Mouse (Mus musculus): ENCODE data around the gene Hist1h2bh. TPM values are rescaled to one million over a fixed set of nuclear protein-coding genes. Genes with fewer than 3 reads are reported as not detected.
"Not testable (repeated sequence)": the region's sequence is repeated elsewhere in the genome, so short reads cannot be mapped to it uniquely, and the experiment has no call there.

Hist1h2bh gene
- 3.9 and 4.2 TPM in 2 replicates for polyA plus RNA-seq (2011; ENCODE audit: insufficient read depth, insufficient read length, low read depth, missing spikeins)

DNA sequence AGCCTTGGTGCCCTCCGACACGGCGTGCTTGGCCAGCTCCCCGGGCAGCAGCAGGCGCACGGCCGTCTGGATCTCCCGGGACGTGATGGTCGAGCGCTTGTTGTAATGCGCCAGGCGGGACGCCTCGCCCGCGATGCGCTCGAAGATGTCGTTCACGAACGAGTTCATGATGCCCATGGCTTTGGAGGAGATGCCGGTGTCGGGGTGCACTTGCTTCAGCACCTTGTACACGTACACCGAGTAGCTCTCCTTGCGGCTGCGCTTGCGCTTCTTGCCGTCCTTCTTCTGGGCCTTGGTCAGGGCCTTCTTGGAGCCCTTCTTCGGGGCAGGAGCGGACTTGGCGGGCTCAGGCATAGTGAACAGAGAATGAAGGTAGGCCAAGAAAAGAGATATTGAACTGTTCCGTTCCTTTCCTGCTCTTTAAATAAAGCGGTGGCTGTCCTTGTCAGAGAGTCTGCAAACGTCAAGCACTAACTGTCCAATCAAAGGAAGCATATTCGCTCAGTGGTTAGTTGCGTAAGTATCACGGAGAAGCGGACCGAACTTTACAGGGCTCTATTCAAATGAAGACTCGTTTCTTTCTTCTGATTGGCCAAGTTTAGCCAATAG lies at the start of gene Hist1h2bh:
Hist1h2bh (minus strand) TSS at position 394 of the 609 bp plus-strand sequence.
- not testable (repeated sequence) for H3K27me3 ChIP-seq (ENCODE audit: control insufficient read depth, insufficient read depth, low read length, poor library complexity, severe bottlenecking); H3K36me3 ChIP-seq (ENCODE audit: control insufficient read depth, insufficient read depth, low read length, poor library complexity, severe bottlenecking); H3K9me3 ChIP-seq (replicated peaks; ENCODE audit: control insufficient read depth, insufficient read depth, low read length, poor library complexity, severe bottlenecking); H3K4me1 ChIP-seq (ENCODE audit: control insufficient read depth, insufficient read depth, low read length)
- Histone ChIP-seq H3K9ac (ENCODE audit: low read depth, poor library complexity, severe bottlenecking) (peak within 1 kb of the TSS; percentile 84), H3K4me3 (ENCODE audit: low read depth, low read length) (peak within 1 kb of the TSS; percentile 88), H3K27ac (ENCODE audit: insufficient read depth, low read length) (peak within 1 kb of the TSS; percentile 75)
- peak; percentile 75 for TF ChIP-seq POLR2A (IDR thresholded peaks at IDR 0.05; ENCODE audit: insufficient read depth, low read length)

DNA sequence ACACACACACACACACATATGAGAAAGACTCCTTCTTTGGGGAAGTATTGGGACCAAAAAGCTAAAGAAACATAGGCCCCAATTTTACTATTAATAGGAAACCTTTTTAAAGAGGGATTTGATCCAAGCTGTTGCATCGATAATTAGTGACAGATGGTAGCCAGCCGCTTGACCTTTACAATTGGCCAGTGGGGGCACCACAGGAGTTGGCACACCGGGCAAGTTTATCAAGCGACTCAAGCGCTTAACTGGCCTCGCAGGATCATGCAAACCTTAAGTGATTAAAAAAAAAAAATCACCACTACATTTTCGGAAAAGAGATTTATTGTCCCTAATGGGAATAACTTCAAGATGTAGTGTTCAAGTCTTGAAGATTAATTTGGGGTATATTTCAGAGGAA lies 49.4 kb upstream of the Hist1h2bh start:
- Histone ChIP-seq H3K4me3 (ENCODE audit: low read depth, low read length) (no peak overlapping the region), H3K9me3 (replicated peaks; ENCODE audit: control insufficient read depth, insufficient read depth, low read length, poor library complexity, severe bottlenecking) (no peaks in the 10 kb centered on the region; the same call in 1 of the 2 replicates), H3K4me1 (ENCODE audit: control insufficient read depth, insufficient read depth, low read length) (peaks cover 6% of the 10 kb centered on the region), H3K27me3 (ENCODE audit: control insufficient read depth, insufficient read depth, low read length, poor library complexity, severe bottlenecking) (no peaks in the 10 kb centered on the region), H3K27ac (ENCODE audit: insufficient read depth, low read length) (peak overlapping the region; percentile 66), H3K9ac (ENCODE audit: low read depth, poor library complexity, severe bottlenecking) (no peak overlapping the region), H3K36me3 (ENCODE audit: control insufficient read depth, insufficient read depth, low read length, poor library complexity, severe bottlenecking) (no peaks in the 10 kb centered on the region)
- no peak for TF ChIP-seq EP300 (IDR thresholded peaks at IDR 0.05; ENCODE audit: insufficient read depth, low read depth, low read length)
- TF ChIP-seq CTCF (IDR thresholded peaks at IDR 0.05; ENCODE audit: low read depth, low read length): no peak
- TF ChIP-seq POLR2A (IDR thresholded peaks at IDR 0.05; ENCODE audit: insufficient read depth, low read length): no peak

DNA sequence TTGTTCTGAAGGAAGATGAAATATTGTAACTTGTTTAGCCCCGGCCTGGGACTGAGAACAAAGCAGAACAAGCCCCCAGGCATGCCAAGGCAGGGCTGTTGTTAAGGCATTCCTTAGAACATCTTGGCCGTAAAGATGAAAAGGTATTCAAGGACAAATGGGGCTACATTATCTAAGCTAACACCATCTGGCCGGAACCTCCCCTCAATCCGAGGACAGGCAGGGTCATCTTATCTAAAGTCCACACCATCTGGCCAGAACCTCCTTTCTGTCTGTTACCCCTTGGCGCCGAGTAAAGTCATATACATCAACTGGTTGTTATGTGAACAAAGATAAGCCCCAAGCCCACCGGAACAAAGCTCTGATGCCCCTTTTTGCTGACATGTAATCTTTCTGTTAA lies 48.7 kb upstream of the Hist1h2bh start:
- not testable (repeated sequence) for H3K9ac ChIP-seq (ENCODE audit: low read depth, poor library complexity, severe bottlenecking); H3K4me3 ChIP-seq (ENCODE audit: low read depth, low read length); H3K27me3 ChIP-seq (ENCODE audit: control insufficient read depth, insufficient read depth, low read length, poor library complexity, severe bottlenecking); H3K36me3 ChIP-seq (ENCODE audit: control insufficient read depth, insufficient read depth, low read length, poor library complexity, severe bottlenecking); H3K9me3 ChIP-seq (replicated peaks; ENCODE audit: control insufficient read depth, insufficient read depth, low read length, poor library complexity, severe bottlenecking); H3K27ac ChIP-seq (ENCODE audit: insufficient read depth, low read length); H3K4me1 ChIP-seq (ENCODE audit: control insufficient read depth, insufficient read depth, low read length)
- TF ChIP-seq EP300 (IDR thresholded peaks at IDR 0.05; ENCODE audit: insufficient read depth, low read depth, low read length): peak; percentile 78

DNA sequence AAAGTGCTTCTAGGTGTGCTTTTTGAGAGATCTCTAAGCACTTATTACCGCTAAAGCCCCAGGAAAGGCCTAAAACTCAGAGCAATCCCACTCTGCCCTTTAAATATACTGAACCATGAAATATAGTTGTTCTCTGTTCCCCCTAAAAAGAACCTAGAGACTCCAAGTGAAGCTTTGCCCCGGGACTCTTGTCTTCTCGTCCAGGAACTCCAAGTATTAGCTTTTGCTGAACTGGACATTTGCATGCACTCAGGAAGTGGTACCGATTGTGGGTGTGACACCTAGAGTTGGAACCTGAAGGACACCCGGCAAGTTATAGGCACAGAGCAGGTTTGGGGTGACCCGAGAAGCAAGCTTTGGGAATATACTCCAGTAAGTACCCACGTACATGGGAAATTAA lies 48.0 kb upstream of the Hist1h2bh start:
- H3K27ac ChIP-seq (ENCODE audit: insufficient read depth, low read length): peak overlapping the region; percentile 44; the same call in 1 of the 2 replicates
- no peak overlapping the region for H3K9ac ChIP-seq (ENCODE audit: low read depth, poor library complexity, severe bottlenecking)
- no peak for TF ChIP-seq CTCF (IDR thresholded peaks at IDR 0.05; ENCODE audit: low read depth, low read length)
- no peak for TF ChIP-seq EP300 (IDR thresholded peaks at IDR 0.05; ENCODE audit: insufficient read depth, low read depth, low read length)
- TF ChIP-seq POLR2A (IDR thresholded peaks at IDR 0.05; ENCODE audit: insufficient read depth, low read length): no peak
- H3K27me3 ChIP-seq (ENCODE audit: control insufficient read depth, insufficient read depth, low read length, poor library complexity, severe bottlenecking): no peaks in the 10 kb centered on the region
- H3K36me3 ChIP-seq (ENCODE audit: control insufficient read depth, insufficient read depth, low read length, poor library complexity, severe bottlenecking): no peaks in the 10 kb centered on the region
- no peaks in the 10 kb centered on the region; the same call in 1 of the 2 replicates for H3K9me3 ChIP-seq (replicated peaks; ENCODE audit: control insufficient read depth, insufficient read depth, low read length, poor library complexity, severe bottlenecking)
- no peak overlapping the region for H3K4me3 ChIP-seq (ENCODE audit: low read depth, low read length)
- H3K4me1 ChIP-seq (ENCODE audit: control insufficient read depth, insufficient read depth, low read length): peaks cover 6% of the 10 kb centered on the region

DNA sequence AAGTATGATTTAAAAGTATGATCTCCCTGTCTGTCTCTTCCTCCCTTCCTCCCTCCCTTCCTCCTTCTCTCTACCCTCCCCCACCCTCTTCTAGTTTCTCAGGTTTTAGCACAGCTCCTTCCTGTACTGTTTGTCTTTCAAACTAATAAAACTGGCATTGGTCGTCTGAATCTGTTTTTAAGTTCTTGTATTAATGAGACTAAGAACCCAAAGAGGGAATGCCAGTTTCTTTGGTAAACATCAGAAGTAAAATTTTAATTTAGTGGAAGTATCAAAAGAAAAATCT lies 43.7 kb upstream of the Hist1h2bh start:
- Histone ChIP-seq H3K4me3 (ENCODE audit: low read depth, low read length) (peak overlapping the region; percentile 45), H3K27ac (ENCODE audit: insufficient read depth, low read length) (peak overlapping the region; percentile 99), H3K27me3 (ENCODE audit: control insufficient read depth, insufficient read depth, low read length, poor library complexity, severe bottlenecking) (no peaks in the 10 kb centered on the region)

DNA sequence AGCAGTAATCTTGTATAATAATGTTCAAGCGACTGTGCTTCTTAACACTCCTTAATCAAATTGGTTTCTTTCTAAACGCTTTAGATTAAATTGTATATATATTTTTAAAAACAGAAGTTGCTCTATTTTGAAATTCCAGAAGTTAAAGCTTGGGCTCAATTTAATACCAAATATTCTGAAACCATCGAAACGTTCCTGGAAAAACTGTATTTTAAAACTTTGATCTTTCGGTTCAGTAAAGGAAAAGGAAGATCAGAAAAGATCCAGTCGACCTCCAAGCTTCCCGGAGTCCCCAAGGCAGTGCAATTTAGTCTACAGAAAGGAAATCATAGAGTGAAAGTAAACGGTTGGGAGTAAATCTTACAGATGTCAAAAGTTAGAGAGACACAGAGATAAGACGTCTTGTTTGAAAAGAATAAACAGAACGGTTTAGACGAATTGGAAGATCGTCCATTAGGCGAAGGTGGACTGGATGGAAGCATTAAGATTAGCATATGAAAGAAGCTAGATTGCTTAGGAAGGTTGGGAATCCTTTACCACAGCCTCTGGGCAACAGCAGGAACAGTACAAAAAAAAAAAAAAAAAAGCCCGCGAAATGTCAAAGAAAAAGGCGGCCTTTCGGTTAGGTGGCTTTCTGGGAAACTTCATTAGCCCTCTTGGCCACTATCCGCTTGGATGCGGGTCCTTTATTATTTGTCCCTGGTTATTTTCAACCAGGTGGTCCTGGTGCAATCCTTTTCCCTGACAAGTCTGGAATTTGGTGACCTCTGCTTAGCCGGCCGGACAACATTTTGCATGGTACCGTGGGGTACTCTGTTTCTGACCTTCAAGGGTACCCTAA lies 43.1 kb upstream of the Hist1h2bh start:
- H3K9ac ChIP-seq (ENCODE audit: low read depth, poor library complexity, severe bottlenecking): peak overlapping the region; percentile 83
- no peaks in the 10 kb centered on the region for H3K27me3 ChIP-seq (ENCODE audit: control insufficient read depth, insufficient read depth, low read length, poor library complexity, severe bottlenecking)
- TF ChIP-seq CTCF (IDR thresholded peaks at IDR 0.05; ENCODE audit: low read depth, low read length) (no peak), EP300 (IDR thresholded peaks at IDR 0.05; ENCODE audit: insufficient read depth, low read depth, low read length) (no peak), POLR2A (IDR thresholded peaks at IDR 0.05; ENCODE audit: insufficient read depth, low read length) (no peak)
- no peaks in the 10 kb centered on the region for H3K36me3 ChIP-seq (ENCODE audit: control insufficient read depth, insufficient read depth, low read length, poor library complexity, severe bottlenecking)
- no peaks in the 10 kb centered on the region for H3K4me1 ChIP-seq (ENCODE audit: control insufficient read depth, insufficient read depth, low read length)
- H3K9me3 ChIP-seq (replicated peaks; ENCODE audit: control insufficient read depth, insufficient read depth, low read length, poor library complexity, severe bottlenecking): no peaks in the 10 kb centered on the region
- H3K27ac ChIP-seq (ENCODE audit: insufficient read depth, low read length): peak overlapping the region; percentile 99
- peak overlapping the region; percentile 45 for H3K4me3 ChIP-seq (ENCODE audit: low read depth, low read length)

More for the DNA sequence above, 43.7 kb upstream of the Hist1h2bh start:
- no peaks in the 10 kb centered on the region for H3K9me3 ChIP-seq (replicated peaks; ENCODE audit: control insufficient read depth, insufficient read depth, low read length, poor library complexity, severe bottlenecking)
- H3K9ac ChIP-seq (ENCODE audit: low read depth, poor library complexity, severe bottlenecking): peak overlapping the region; percentile 83
- TF ChIP-seq POLR2A (IDR thresholded peaks at IDR 0.05; ENCODE audit: insufficient read depth, low read length): no peak
- TF ChIP-seq EP300 (IDR thresholded peaks at IDR 0.05; ENCODE audit: insufficient read depth, low read depth, low read length): no peak
- TF ChIP-seq CTCF (IDR thresholded peaks at IDR 0.05; ENCODE audit: low read depth, low read length): no peak
- no peaks in the 10 kb centered on the region for H3K4me1 ChIP-seq (ENCODE audit: control insufficient read depth, insufficient read depth, low read length)
- no peaks in the 10 kb centered on the region for H3K36me3 ChIP-seq (ENCODE audit: control insufficient read depth, insufficient read depth, low read length, poor library complexity, severe bottlenecking)
